Mouse (Mus musculus) left cerebral cortex, postnatal 4 days (tissue): ENCODE results near the gene Fndc8. TPM values are rescaled to one million over a fixed set of nuclear protein-coding genes. Genes with fewer than 3 reads are reported as not detected.

Experiments used
- DNase-seq: peaks from one replicate; pipeline ENCODE4 v3.0.0-alpha.2; 2022
- intact Hi-C: fragments of 180-260 bp; cut with DNase I; formaldehyde crosslinking; loops from one replicate; pipeline ENCODE4 v1.15.1; 2025
- total RNA-seq, 2 experiments: library from RNA; stranded (reverse); gene quantifications; 2 replicates each; pipeline ENCODE4 v1.2.3; 2021

Fndc8 gene
- not detected for total RNA-seq

DNA sequence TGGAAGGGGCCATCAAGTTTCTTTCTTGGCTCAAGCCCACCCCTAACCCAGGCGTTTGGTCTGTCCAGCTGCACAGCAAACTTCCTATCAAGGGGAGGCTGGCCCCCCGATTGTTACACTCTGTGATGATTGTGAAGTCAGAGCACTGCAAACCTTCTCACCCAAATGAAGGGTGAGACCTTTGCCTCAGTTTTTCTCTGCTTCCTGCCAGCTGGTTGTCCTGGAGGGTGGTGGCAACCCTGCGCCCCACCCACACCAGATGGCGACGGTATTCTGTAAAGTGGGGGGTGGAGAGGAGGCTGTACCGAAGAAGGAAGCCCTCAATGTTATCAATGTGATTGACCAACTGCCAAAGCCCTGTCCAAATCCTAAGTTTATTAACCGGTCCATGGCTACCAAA lies at the start of gene Fndc8:
TSS of gene Fndc8 (plus strand) at position 189 of the 400 bp plus-strand sequence.
- DNase-seq, result no peak
- intact Hi-C loops, result loop anchor here (5.0 kb wide), 2 partner anchors 655 to 895 kb away; no protein-coding TSS in a partner anchor

GRCm38 (mm10) chr11:82844771-82845414 lies 47.0 kb upstream of the Fndc8 start:
- intact Hi-C loops, result no loop called here
- DNase-seq, result no peak

DNA sequence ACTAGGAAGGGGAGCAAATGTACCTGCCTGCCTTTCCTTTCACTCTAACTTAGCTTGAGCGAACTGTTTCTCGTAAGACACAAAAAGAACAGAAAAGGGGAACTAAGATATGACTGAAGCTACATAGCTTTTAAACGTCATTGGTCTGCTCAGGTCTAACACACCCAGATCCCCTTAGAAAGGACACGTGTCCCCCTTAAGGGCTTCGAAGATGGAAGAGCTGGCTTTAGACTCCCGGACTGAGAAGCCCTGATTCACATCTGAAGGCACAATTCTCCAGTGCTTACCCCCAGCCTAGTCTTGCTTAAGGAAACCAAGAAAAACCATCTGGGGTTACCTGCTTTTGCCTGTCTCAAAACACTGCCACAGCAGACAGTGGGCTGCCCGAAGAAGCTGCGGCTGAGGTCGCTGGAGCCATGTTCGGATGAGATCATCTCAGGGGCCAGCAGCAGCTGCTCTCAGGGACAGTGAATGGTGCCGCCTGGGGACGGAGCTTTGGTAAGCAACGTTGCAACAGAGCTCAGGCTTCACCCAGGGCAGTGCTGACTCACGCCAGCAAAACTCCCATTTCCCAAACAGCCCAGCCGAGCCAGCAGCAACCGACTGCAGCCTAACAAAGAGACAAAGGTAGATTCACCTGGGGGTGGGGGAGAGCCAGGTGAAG lies 46.4 kb upstream of the Fndc8 start:
- intact Hi-C loops, result no loop called here

DNA sequence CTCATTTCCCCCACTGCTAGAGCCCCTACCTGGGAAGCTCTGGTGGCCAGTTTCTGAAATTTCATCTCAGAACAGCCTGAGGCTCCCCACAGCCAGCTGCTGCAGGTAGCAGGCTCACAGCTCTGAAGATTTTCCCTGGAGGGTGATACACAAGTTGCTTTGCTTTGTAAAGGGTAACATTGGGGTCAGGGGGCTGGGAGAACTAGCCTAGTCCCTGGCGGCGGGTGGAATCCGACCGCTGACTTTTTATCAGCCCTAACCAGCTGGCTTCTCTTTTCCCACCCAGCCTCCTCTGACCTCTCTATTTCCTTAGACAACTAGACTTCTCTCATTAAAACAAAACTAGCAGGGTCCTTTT lies 45.9 kb upstream of the Fndc8 start:
- intact Hi-C loops, result no loop called here
- DNase-seq, result no peak

More for the DNA sequence above, 46.4 kb upstream of the Fndc8 start:
- DNase-seq, result peak; percentile 48

- no peak for DNase-seq
- intact Hi-C loops, result no loop called here
These were observed 45.0 kb upstream of the Fndc8 start for GRCm38 (mm10) chr11:82846938-82847337.

- intact Hi-C loops, result no loop called here
- DNase-seq, result no peak
These were observed 44.3 kb upstream of the Fndc8 start for GRCm38 (mm10) chr11:82847571-82848000.

- no peak for DNase-seq
- intact Hi-C loops, result no loop called here
These were observed 41.7 kb upstream of the Fndc8 start for GRCm38 (mm10) chr11:82850259-82850658.

DNA sequence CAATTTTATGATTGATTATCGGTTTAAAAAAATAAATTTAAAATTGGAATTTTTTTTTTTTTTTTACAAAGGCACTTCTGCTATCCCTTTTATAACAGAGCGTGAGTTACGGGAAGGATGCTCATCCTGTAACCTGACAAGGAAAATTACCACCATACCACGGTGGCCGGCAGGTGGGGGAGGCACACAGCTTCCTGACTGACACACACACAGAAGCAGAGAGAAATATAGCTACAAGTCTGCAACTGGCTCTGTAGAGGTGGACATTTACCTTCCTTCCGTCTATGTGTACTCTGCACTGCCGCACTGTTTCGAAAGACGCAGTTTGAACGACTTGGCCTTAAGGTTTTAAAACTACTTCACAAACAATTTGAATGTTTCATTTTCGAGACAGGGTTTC lies 39.8 kb upstream of the Fndc8 start:
- no peak for DNase-seq
- intact Hi-C loops, result no loop called here

DNA sequence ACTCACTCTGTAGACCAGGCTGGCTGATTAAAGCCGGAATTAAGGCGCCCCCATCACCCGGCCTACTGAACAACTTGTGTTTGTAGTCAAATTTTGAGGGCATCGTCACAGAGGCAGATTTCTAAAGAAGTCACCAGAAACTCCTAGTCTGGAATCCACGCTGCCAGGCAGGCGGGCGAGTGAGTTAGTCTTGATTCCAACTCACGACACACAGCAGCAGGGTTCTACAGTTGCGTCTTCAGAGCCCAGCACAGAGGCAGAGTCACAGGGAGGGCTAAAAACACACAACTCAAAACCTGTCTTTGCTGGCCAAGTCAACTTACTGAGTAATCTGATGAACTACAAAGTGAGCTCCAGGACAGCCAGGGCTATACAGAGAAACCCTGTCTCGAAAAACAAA lies 39.4 kb upstream of the Fndc8 start:
- intact Hi-C loops, result no loop called here
- no peak for DNase-seq

DNA sequence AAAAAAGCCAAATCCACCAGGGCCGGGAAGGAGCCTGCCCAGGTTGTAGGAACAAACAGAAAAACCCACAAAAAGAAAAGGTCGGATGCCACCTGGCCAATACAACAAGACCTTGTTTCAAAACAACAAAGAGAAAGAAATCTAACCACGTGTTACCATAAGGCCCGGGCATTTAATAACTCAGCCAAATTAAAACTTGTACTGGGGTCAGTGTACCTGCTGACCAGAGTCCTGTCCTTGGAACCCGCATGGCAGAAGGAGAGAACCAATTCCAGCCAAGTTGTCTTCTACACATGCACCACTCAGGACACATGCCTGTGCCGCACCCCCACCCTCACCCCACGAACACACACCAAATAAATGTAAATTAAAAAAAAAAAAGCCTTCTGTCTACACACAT lies 39.0 kb upstream of the Fndc8 start:
- intact Hi-C loops, result no loop called here
- DNase-seq, result no peak

DNA sequence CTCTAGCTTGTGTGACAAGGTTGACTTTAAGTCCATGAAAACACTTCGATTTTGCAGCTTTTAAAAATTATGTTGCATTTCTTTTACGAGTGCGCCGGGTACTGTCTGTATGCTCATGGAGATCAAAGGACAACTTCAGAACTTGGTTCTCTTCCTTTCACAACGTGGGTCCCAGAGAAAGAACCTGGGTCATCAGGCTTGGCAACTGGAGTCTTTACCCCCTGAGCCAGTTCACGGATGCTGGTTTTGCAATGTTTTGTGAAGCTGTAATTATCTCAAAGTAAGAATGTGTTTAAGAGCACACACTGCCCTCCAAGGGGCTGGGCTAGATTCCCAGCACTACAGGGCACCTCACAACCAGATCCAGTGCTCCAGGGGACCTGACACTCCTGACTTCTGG lies 37.8 kb upstream of the Fndc8 start:
- intact Hi-C loops, result no loop called here
- no peak for DNase-seq

DNA sequence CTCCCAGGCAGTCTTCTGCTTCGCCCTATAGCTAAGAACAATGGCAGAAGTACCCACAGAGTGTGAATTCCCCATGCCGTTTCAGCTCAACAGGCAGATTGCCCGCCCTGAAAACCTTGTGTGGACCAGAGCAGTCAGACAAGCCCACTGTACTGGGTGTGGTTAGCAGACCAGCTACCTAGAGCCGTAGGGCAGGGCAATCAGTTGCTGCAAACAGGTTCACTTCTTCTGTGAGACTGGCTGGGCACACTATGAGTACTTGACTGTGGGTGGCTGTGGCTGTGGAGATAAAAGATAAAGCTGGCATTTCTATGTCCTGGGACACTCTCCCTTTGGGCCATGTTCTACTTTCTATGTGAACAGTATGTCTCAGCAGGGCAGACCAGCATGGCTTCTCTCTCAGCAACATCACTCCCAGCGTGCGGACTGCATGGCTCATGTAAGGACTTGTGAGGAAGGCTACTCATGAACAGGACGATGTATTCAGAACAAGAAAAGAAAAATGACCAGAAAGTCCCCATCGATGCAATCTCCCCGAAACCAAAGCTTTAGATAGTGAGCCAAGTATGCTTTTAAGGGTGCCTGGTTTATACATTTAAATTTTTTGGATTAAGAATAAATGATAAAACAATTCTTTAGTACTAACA lies 36.5 kb upstream of the Fndc8 start:
- DNase-seq, result no peak
- intact Hi-C loops, result no loop called here

DNA sequence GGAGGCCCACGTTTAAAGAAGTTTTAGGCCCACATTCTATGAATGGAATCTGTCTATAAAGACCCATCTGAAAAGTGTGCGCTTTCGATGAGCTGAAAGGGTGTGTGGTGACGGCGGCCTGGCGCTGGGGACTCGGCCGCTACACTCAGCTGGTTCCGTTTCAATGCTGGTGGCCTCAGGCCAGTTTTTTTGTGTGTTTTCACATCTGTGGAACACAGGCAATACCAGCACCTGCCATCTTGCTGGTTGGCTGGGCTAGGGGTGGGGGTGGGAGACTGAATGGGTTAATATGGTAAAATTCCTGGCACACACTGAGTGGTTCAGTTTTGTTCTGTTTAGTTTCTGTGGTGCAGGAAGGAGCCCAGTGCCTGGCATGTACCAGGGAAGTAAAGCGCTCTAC lies 35.9 kb upstream of the Fndc8 start:
- DNase-seq, result peak; percentile 35
- intact Hi-C loops, result no loop called here

DNA sequence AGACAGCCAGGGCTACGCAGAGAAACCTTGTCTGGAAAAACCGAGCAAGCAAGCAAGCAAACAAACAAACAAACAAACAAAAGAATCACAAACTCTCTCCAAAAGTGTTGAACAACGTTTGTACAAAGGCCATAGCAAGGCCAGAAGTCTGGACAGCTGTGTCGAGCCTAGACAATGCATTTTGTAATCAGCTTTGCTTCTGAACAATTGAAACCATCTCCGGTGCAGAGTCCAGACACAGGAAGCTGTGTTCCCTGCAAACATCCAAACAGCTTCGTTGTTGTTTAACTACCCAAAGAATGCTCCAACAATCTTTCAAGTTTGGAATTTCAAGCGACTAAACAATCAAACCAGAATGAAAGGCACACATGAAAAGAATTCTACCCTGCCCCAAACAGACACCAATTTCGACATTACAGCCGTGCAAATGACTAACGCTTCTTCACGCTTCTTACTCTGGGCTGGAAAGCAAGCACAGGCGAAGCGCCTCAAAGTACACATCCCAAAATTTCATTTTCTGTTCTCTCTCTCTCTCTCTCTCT lies 34.5 kb upstream of the Fndc8 start:
- intact Hi-C loops, result no loop called here
- no peak for DNase-seq

- DNase-seq, result no peak
- intact Hi-C loops, result no loop called here
These were observed 31.2 kb upstream of the Fndc8 start for GRCm38 (mm10) chr11:82860759-82861158.

DNA sequence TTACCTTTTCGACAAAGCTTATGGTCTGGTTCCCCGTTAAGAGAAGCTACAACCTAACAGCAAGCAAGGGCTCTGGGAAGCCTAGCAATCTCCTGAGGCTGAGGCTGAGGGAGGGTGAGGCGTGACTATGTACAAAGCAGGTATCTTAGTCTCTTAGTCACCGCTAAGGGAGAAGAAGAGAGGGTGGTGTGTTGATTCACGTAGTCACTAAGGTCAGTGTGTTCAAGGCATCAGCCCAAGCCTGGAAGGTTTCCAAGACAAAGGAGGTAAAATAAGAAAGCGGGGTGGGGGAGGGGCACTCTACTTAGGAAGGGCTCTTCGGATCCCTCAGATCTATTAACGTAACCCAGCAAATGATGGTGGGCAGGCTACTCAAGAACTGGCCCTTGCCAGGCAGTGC lies 30.4 kb upstream of the Fndc8 start:
- intact Hi-C loops, result no loop called here
- DNase-seq, result no peak

- DNase-seq, result no peak
- intact Hi-C loops, result no loop called here
These were observed 29.3 kb upstream of the Fndc8 start for GRCm38 (mm10) chr11:82862638-82863037.

DNA sequence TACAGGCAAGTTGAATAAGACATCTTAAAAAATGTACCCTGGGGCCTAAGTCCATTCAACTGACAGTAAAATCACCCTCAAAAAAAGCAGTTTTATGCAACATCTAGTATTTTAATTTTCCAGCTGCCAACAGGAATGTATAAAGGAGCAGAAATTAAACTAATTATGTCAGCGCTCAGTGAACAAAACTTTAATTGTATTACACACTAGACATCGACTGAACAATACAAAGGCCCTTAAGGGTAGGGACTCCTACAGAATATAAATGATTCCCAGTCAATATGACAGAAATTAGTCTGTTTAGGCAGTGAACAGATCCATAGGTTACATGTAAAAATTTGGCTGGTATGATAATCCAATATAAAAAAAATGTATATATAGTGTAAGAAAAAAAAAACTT lies 28.9 kb upstream of the Fndc8 start:
- intact Hi-C loops, result no loop called here
- no peak for DNase-seq

GRCm38 (mm10) chr11:82863488-82863931 lies 28.4 kb upstream of the Fndc8 start:
- intact Hi-C loops, result no loop called here
- no peak for DNase-seq

DNA sequence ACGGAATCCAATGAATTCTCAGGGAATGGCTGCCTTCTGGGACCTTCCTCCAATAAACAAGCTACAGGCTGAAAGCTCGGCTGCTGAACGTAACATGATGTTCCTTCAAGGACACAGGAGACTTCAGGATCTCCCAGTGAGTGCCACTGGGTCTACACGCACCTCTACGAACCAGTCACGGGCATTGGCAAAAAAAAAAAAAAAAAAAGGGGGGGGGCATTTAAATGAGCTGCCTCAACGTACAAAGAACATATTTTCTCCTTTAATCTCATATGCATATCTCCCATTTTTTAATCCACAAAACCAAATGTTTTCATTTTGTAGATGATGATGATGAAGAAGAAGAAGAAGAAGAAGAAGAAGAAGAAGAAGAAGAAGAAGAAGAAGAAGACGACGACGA lies 26.0 kb upstream of the Fndc8 start:
- intact Hi-C loops, result no loop called here
- no peak for DNase-seq

- no peak for DNase-seq
- intact Hi-C loops, result no loop called here
These were observed 24.9 kb upstream of the Fndc8 start for GRCm38 (mm10) chr11:82866850-82867564.
